Mouse (Mus musculus) gastrocnemius, postnatal 25 days (tissue): Measurements from ENCODE around the gene Snrnp48. TPM values are rescaled to one million over a fixed set of nuclear protein-coding genes. Genes with fewer than 3 reads are reported as not detected.

ENCODE experiments used
- DNase-seq: peaks from one replicate; pipeline ENCODE4 v3.0.0; 2022
- total RNA-seq, 2 experiments: library from RNA; stranded (reverse); gene quantifications; 1 replicate in 1 of 2; 2 replicates in 1 of 2; pipeline ENCODE4 v1.2.3; 2021

Gene Snrnp48
- total RNA-seq, 2 experiments from 2014 or later = 6.5 to 11.0 TPM

- no peak for DNase-seq
These were observed 54.2 kb downstream of the Snrnp48 start for GRCm38 (mm10) chr13:38258901-38259300.

DNA sequence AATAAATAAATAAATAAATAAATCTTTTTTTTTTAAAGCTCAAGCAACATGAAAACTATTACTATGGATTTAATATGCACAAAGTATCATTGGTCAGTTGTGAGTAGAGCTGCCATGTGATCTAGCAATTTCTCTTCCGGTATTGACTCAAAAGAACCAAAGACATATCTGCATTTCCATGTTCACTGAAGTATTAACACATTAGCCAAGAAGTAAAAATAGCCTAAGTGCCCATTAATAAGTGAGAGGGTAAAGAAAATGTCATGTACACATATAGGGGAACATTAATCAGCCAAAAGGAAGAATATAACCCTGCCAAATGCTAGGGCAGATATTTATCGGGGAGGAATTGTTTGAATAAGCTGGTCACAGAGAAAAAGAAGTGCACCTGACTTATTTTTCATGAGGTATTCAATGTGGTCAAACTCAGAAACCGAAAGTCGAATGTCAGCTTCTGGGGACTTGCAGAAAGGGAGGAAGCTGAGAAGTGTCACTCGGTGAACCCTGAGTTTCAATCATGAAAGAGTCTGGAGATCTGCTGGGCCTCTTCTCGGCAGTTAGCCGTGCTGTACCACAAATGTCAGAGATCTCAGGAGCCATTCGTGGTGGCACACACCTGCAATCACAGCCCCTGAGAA is 64.4 kb downstream of the Snrnp48 start:
- DNase-seq = no peak

DNA sequence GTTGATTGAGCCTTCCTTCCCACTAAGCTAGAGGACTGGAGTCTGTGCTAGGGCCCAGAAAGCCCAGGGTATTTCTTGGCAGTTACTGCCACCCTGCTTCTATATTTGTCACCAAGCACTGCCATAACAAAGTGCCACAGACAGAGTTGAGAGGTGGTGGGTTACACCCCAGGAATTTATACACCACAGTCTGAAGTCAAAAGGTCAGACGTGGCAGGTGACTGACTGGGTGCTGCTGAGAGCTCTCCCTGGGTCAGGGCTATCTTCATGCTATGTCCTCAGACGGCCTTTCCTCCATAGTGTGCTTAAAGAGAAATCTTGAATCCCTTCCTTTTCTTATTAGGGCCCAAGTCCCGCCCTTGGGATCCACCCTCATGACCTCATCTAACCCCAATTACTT is 67.9 kb downstream of the Snrnp48 start:
- DNase-seq = no peak

Other genes starting within 250 kb of the Snrnp48 start
- gene Ssr1, start 210.7 kb upstream of the Snrnp48 start, total RNA-seq = 10 to 100 TPM; 55.6 to 68.6 TPM
- 1 to 10 TPM; 7.4 to 9.8 TPM for gene Riok1, start 167.9 kb upstream of the Snrnp48 start, total RNA-seq
- gene Cage1, start 167.9 kb upstream of the Snrnp48 start, total RNA-seq = under 1 TPM; 0.92 to 0.94 TPM
- gene Dsp, start 53.6 kb upstream of the Snrnp48 start, total RNA-seq = under 1 TPM in 1 of 2 experiments, not detected in 1; 0.56 TPM
- gene Bmp6, start 140.2 kb downstream of the Snrnp48 start, total RNA-seq = 1 to 10 TPM; 8.5 to 8.8 TPM